Mouse (Mus musculus) heart, adult 2 months (tissue): ENCODE measurements at regions not wholly inside any gene's neighbourhood (a gene's known extent, or its start where the extent isn't known, plus 50 kb on each side); places are given as distances from the start of the nearest gene placed in this dataset.

Experiments used
- DNase-seq, 2 experiments: peaks; one replicate each; pipeline ENCODE4 v3.0.0; 2021
- H3K27ac ChIP-seq: fragments of 200-600 bp; 2 replicates; pipeline ENCODE4 v1.8.1; 2022
- H3K27me3 ChIP-seq: fragments of 200-500 bp; 2 replicates; pipeline ENCODE4 v1.6.1; 2012; ENCODE audit warnings: mild to moderate bottlenecking, low read length, inconsistent platforms, mixed read lengths; ENCODE audit not compliant: control insufficient read depth, insufficient read depth
- H3K36me3 ChIP-seq: fragments of 200-500 bp; 2 replicates; pipeline ENCODE4 v1.6.1; 2012; ENCODE audit warnings: low read length, inconsistent platforms; ENCODE audit not compliant: control insufficient read depth, insufficient read depth
- H3K4me1 ChIP-seq: fragments of 200-500 bp; 2 replicates; pipeline ENCODE4 v1.6.1; 2011; ENCODE audit warnings: low read length; ENCODE audit not compliant: control insufficient read depth, insufficient read depth
- H3K4me3 ChIP-seq: fragments of 200-600 bp; 2 replicates; pipeline ENCODE4 v1.8.1; 2022
- H3K79me2 ChIP-seq: fragments of 200-500 bp; replicated peaks from 2 replicates; pipeline ENCODE4 v1.6.1; 2012; ENCODE audit warnings: mild to moderate bottlenecking, inconsistent platforms, low read length, moderate library complexity, mixed read lengths; ENCODE audit not compliant: control insufficient read depth, insufficient read depth
- H3K9ac ChIP-seq: fragments of 200-500 bp; 2 replicates; pipeline ENCODE4 v1.6.1; 2012; ENCODE audit warnings: low read depth, mild to moderate bottlenecking, control low read depth, inconsistent platforms, low read length, mixed read lengths
- CTCF ChIP-seq: fragments of 200-600 bp; IDR thresholded peaks from 2 replicates; pipeline ENCODE4 v1.8.1; 2022; ENCODE audit warnings: antibody characterized with exemption, mild to moderate bottlenecking, moderate library complexity
- EP300 ChIP-seq: fragments of 200-500 bp; IDR thresholded peaks from 2 replicates; pipeline ENCODE4 v1.6.1; 2011; ENCODE audit warnings: low read depth, low read length, control low read depth; ENCODE audit not compliant: insufficient read depth
- POLR2A ChIP-seq: fragments of 200-500 bp; IDR thresholded peaks from 2 replicates; pipeline ENCODE4 v1.6.1; 2011; ENCODE audit warnings: mild to moderate bottlenecking, low read depth, low read length, control low read depth; ENCODE audit not compliant: insufficient read depth
- WGBS: fragments of 180-500 bp; shearing (Covaris S2); methylation state at CpG from one replicate; pipeline ENCODE4 v1.1.7; 2018; 5-methylcytosine and 5-hydroxymethylcytosine counted together
- intact Hi-C: fragments of 180-260 bp; cut with DNase I; formaldehyde crosslinking; loops from one replicate; pipeline ENCODE4 v1.15.1; 2025

- DNase-seq, result no peak
- 44% methylated on average over 1 of the region's 1 CpGs for WGBS
- H3K79me2 ChIP-seq, result no peaks in the 10 kb centered on the region
- no peaks in the 10 kb centered on the region for H3K27me3 ChIP-seq
- intact Hi-C loops, result no loop called here
- no peak overlapping the region for H3K9ac ChIP-seq
- no peaks in the 10 kb centered on the region for H3K36me3 ChIP-seq
- H3K4me3 ChIP-seq, result no peak overlapping the region
- no peak overlapping the region for H3K27ac ChIP-seq
- H3K4me1 ChIP-seq, result no peaks in the 10 kb centered on the region
- TF ChIP-seq POLR2A (no peak), CTCF (no peak), EP300 (no peak)
Observed at GRCm38 (mm10) chr5:85671121-85671520, 394.3 kb downstream of the Cenpc1 start.

GRCm38 (mm10) chr5:85661487-85661886 lies 403.9 kb downstream of the Cenpc1 start:
- no peak for DNase-seq
- no peak overlapping the region for H3K4me3 ChIP-seq
- TF ChIP-seq CTCF, result no peak
- no peak for TF ChIP-seq POLR2A
- no peak for TF ChIP-seq EP300
- 81% methylated on average over 5 of the region's 5 CpGs for WGBS
- no peaks in the 10 kb centered on the region for H3K79me2 ChIP-seq
- H3K9ac ChIP-seq, result no peak overlapping the region
- intact Hi-C loops, result no loop called here
- H3K27me3 ChIP-seq, result no peaks in the 10 kb centered on the region
- no peak overlapping the region for H3K27ac ChIP-seq
- no peaks in the 10 kb centered on the region for H3K4me1 ChIP-seq
- no peaks in the 10 kb centered on the region for H3K36me3 ChIP-seq

DNA sequence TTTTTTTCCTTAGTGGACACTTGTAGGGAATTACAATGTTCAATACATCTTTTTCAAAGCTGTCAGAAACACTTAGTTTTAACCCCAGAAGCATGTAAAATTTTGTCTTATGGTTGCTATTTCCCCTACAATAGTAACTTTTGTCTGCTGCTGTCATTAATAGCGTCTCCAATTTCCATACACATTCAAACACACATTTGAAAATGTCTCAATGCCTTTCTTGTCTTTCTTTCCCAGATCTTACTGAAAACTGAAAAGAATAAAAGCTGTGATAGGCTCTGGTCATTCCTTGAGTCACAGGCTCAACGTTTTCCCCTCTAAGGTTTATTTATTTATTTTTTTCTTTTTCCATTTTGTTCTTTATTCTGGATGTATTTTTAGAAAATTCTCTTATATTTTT lies 444.3 kb downstream of the Cenpc1 start:
- intact Hi-C loops, result no loop called here
- no peaks in the 10 kb centered on the region for H3K36me3 ChIP-seq
- TF ChIP-seq POLR2A (no peak), EP300 (no peak), CTCF (no peak)
- no peak overlapping the region for H3K9ac ChIP-seq
- H3K4me3 ChIP-seq, result no peak overlapping the region
- no peaks in the 10 kb centered on the region for H3K79me2 ChIP-seq
- H3K27me3 ChIP-seq, result no peaks in the 10 kb centered on the region
- no peak for DNase-seq
- no peak overlapping the region for H3K27ac ChIP-seq
- no peaks in the 10 kb centered on the region for H3K4me1 ChIP-seq
- WGBS, result 44% methylated on average over 2 of the region's 2 CpGs

- intact Hi-C loops, result no loop called here
- DNase-seq, result no peak
- no peaks in the 10 kb centered on the region for H3K79me2 ChIP-seq
- H3K36me3 ChIP-seq, result no peaks in the 10 kb centered on the region
- H3K4me1 ChIP-seq, result no peaks in the 10 kb centered on the region
- no peaks in the 10 kb centered on the region for H3K27me3 ChIP-seq
- TF ChIP-seq POLR2A (no peak), CTCF (no peak), EP300 (no peak)
- 62% methylated on average over 3 of the region's 3 CpGs for WGBS
- H3K4me3 ChIP-seq, result no peak overlapping the region
- no peak overlapping the region for H3K9ac ChIP-seq
- H3K27ac ChIP-seq, result no peak overlapping the region
Observed at GRCm38 (mm10) chr5:85614783-85615182, 450.6 kb downstream of the Cenpc1 start.

GRCm38 (mm10) chr5:85612606-85613005 lies 452.8 kb downstream of the Cenpc1 start:
- WGBS, result 67% methylated on average over 4 of the region's 4 CpGs

GRCm38 (mm10) chr5:85609104-85609503 lies 456.3 kb downstream of the Cenpc1 start:
- H3K4me3 ChIP-seq, result no peak overlapping the region
- TF ChIP-seq CTCF, result no peak
- TF ChIP-seq EP300, result no peak
- TF ChIP-seq POLR2A, result no peak
- no peaks in the 10 kb centered on the region for H3K27me3 ChIP-seq
- H3K79me2 ChIP-seq, result no peaks in the 10 kb centered on the region
- no peak overlapping the region for H3K27ac ChIP-seq
- intact Hi-C loops, result no loop called here
- 75% methylated on average over 4 of the region's 4 CpGs for WGBS
- no peaks in the 10 kb centered on the region for H3K4me1 ChIP-seq
- no peak for DNase-seq
- H3K9ac ChIP-seq, result no peak overlapping the region
- no peaks in the 10 kb centered on the region for H3K36me3 ChIP-seq

More at GRCm38 (mm10) chr5:85612606-85613005, 452.8 kb downstream of the Cenpc1 start:
- DNase-seq, result no peak
- H3K27ac ChIP-seq, result no peak overlapping the region
- no peaks in the 10 kb centered on the region for H3K4me1 ChIP-seq
- H3K9ac ChIP-seq, result no peak overlapping the region
- no peak overlapping the region for H3K4me3 ChIP-seq
- no peaks in the 10 kb centered on the region for H3K27me3 ChIP-seq
- H3K36me3 ChIP-seq, result no peaks in the 10 kb centered on the region
- TF ChIP-seq CTCF (no peak), POLR2A (no peak), EP300 (no peak)
- no peaks in the 10 kb centered on the region for H3K79me2 ChIP-seq
- intact Hi-C loops, result no loop called here
